Mouse (Mus musculus): ENCODE results near the gene Atxn10.

The Atxn10 gene

DNA sequence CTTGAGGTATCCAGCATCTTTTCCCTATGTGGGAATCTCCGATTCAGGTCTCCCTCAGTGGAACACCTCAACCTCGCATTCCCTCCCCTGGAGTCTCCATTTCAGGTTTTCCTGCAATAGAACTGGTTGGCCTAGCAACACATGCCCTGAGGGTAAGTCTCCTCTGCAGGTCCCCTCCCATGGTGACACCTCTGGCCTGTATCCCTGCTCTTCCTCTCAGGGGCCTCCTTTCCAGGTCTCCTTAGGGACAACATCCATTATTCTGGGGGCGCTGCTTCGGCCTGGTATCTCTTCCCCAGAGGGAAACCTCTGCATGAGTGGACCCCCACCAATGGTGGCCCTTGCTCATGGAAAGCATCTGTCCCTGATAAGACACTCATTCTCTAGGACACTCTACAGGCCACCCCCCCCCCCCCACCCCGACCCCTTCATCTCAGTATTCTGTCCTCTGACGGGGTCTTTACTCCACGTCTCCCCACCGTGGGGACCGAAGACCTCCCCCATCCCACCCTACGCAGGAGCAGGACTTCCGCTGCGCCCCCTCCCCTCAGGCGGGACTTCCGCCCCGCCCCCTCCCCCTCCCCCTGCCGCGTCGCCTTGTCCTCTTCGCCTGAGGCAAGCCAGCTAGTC is at the start of gene Atxn10:
TSS of gene Atxn10 (plus strand) at position 575 of the 630 bp plus-strand sequence.
- peak; percentile 38 for DNase-seq (ENCODE audit: low read depth, low spot score)

GRCm38 (mm10) chr15:85294632-85295031 is 41.4 kb upstream of the Atxn10 start:
- DNase-seq (ENCODE audit: low read depth, low spot score), result peak; percentile 9

DNA sequence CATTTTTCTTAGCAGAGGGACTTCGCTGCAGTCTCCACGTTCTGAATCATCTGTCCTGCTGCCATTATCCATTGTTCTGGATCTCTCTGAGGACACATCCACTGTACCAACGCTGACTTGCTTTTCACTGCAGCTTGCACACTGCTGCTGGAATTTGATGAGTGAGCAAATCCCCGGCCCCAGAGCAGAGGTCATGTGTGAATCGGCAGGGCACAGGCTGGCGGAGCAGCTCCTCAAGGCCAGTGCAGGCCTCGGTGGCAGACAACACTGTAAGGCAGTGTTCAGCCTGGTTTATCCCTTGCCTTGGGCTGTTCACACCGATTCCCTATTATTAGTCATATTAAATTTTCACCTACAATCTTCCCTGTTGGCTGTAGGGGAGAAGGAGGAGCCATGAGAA is 40.5 kb upstream of the Atxn10 start:
- no peak for DNase-seq (ENCODE audit: low read depth, low spot score)

- no peak for DNase-seq (ENCODE audit: low read depth, low spot score)
Observed at GRCm38 (mm10) chr15:85295977-85296376, 40.1 kb upstream of the Atxn10 start.

DNA sequence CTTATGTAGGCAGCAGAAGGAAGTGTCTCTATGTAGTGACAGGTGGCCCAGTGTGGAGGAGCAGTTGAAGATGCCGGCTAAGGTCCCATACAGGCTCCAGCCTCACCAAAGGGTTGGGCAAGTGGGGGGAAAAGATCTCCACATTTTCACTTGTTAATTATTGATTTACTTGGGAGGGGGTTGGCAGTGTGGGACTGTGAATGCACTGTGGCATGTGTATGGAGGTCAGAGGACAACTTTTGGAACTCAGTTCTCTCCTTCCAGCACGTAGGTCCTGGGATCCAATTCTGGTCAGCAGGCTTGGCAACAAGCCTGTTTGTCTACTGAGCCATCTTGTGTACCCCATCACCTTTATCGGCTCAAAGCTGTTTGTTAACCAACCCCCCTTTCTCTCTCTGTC is 39.5 kb upstream of the Atxn10 start:
- DNase-seq (ENCODE audit: low read depth, low spot score), result no peak

DNA sequence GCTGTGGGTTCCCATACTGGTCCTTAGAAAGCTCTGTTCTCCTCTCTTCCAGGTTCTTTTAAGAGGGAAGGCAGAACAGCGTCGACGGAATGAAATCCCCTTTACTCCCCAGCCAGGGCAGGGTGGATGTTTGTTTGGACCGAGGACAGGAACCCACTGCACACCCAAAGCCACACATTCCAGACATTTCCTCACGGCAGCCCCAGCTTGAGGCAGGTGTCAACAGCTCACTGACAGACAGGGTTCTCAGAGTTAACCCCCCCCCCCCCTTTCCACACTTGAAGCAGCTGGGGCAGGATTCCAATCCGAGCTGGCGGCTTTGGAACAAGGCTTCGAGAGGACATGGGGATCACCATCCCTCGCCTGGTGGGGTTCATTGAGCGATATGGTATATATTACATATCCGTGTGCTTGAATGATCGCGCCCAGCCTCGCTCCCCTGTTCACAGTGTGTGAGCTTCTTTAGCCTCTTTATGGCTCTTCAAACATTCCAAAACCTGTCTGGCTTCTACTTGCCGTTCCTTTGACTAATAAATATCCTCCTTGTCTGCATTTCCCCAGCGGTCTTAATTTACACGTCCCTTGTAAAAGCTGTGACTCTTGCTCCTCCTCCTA is 37.8 kb upstream of the Atxn10 start:
- no peak for DNase-seq (ENCODE audit: low read depth, low spot score)

DNA sequence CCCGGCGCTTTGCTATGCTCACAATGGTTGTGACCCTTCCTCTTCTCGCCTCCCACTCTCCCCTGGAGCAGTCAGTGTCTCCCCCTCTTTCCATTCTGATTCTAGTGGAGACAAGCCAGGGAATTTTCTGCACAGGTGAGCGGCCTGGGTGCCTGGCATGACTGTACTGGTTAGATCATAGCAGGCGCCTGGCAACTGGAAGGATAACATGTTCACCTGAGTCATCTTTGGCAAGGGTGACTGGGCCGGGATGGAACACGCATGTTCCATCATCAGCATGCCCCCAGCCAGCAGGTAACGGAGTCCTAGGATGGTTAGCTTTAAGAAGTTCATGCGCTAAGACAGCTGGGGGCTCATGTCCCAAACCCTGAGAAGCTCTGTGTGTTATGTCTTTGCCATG is 37.1 kb upstream of the Atxn10 start:
- DNase-seq (ENCODE audit: low read depth, low spot score), result no peak

- no peak for DNase-seq (ENCODE audit: low read depth, low spot score)
Observed at GRCm38 (mm10) chr15:85303241-85303640, 32.8 kb upstream of the Atxn10 start.

- no peak for DNase-seq (ENCODE audit: low read depth, low spot score)
Observed at GRCm38 (mm10) chr15:85303976-85304375, 32.1 kb upstream of the Atxn10 start.

GRCm38 (mm10) chr15:85307061-85307660 is 28.9 kb upstream of the Atxn10 start:
- DNase-seq (ENCODE audit: low read depth, low spot score), result no peak

DNA sequence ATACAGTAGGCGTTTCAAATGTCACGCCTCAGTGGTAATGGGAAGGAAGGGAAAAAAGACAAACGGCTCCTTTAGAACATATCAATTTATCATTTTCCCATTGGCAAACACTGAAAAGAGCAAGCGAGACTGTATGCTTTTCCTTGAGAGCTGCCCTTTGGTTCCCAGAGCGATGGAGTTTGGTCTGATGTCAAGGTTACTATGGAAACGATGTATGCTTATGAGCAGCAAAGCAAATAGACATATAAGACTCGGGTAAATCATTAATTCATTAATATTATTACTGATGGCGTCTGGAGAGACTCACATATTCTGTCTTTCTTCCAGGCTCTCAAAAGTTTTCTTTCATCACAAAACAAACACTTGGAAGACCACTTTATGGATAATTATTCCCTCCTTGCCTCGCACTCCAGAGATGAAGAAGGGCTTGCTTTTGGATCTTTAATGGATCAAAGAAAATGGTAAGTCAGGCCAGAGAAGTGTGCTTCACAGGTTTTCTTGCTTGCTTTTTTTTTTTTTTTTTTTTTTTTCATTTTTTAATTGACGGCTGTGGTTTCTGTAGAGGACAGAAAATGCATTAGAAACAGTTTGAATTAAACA is 24.9 kb upstream of the Atxn10 start:
- DNase-seq (ENCODE audit: low read depth, low spot score), result no peak

DNA sequence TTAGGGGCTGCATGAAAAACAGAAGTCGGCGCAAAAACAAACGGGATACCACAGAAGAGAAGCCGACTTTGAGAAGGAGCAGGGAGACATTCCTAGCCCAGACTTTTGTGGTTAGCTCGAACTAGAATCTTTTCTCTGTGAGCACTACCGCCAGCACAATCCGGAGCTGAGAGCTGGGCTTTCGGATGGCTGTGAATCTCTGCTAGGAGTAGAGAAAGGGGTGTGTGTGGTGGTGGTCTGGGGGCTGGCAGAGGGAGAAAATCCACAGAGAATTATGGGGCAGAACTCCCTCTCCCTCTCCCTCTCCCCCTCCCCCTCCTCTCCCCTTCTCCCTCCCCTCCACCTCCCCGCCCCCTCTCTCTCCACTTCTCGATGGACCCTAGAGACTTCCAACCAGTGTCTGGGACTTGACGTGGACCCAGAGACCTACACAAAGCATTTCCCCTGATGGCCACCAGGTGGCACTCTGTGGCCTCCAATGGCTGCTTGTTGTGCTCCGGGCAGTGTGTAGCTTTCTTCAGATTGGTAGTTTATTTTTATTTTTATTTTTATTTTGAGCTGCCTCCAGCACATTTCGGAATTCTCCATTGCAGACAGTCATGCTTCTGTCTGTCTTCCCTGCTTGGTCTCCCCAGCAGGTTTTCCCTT is 20.5 kb upstream of the Atxn10 start:
- DNase-seq (ENCODE audit: low read depth, low spot score), result peak; percentile 82

DNA sequence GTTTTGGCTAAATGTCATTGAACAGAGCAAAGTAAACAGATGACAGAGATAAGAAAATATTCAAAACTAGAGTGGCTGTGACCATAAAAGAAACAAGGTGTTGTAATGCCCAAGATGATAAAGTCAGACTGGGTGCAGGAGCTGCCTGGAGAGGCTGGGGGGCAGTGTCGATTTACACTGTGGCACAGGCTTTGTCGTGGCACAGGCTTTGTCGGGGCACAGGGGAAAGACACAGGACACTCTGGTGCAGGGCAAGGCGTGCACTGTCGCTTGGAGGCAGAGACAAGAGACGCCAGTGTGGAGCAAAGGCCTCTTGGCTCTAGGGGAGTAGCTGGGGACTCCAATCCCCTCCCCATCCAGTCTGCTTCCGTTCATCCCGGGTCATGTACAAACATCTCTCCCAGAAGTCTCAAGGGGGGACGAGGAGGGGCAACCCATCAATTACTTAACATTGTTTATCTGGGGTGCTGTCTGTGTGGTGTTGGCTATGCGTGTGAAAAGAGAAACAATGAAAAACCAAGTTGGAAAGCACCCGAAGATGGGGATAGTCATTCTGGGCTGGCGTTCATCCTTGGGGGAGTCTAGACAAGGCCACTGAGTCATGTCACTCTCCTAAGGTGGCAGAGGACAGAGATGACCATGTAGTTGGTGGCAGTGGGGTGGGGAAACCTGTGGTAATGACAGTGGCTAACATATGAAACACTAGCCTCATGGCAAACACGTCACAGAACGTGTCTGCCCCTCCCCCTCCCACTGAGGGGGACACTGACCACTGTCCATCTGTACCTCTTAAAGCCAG is 19.5 kb upstream of the Atxn10 start:
- DNase-seq (ENCODE audit: low read depth, low spot score), result no peak

GRCm38 (mm10) chr15:85319924-85320668 is 15.9 kb upstream of the Atxn10 start:
- DNase-seq (ENCODE audit: low read depth, low spot score), result peak; percentile 28

- no peak for DNase-seq (ENCODE audit: low read depth, low spot score)
Observed at GRCm38 (mm10) chr15:85323214-85323613, 12.8 kb upstream of the Atxn10 start.

GRCm38 (mm10) chr15:85324426-85324825 is 11.6 kb upstream of the Atxn10 start:
- no peak for DNase-seq (ENCODE audit: low read depth, low spot score)

GRCm38 (mm10) chr15:85327808-85328207 is 8.2 kb upstream of the Atxn10 start:
- no peak for DNase-seq (ENCODE audit: low read depth, low spot score)

DNA sequence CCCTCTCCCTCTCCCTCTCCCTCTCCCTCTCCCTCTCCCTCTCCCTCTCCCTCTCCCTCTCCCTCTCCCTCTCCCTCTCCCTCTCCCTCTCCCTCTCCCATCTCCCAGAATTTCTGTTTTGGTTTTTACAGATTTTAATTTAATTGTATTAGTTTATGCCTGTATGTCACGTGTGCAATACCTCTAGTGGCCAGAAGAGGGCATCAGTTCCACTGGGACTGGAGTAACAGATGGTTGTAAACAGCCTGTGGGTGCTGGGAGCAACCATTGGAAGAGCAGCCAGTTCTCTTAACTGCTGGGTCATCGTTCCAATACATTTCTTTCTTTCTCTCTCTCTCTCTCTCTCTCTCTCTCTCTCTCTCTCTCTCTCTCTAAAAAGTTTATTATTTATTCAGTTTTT is 7.6 kb upstream of the Atxn10 start:
- peak; percentile 25 for DNase-seq (ENCODE audit: low read depth, low spot score)

- no peak for DNase-seq (ENCODE audit: low read depth, low spot score)
Observed at GRCm38 (mm10) chr15:85329096-85329495, 6.9 kb upstream of the Atxn10 start.

GRCm38 (mm10) chr15:85330024-85330423 is 6.0 kb upstream of the Atxn10 start:
- DNase-seq (ENCODE audit: low read depth, low spot score), result no peak

DNA sequence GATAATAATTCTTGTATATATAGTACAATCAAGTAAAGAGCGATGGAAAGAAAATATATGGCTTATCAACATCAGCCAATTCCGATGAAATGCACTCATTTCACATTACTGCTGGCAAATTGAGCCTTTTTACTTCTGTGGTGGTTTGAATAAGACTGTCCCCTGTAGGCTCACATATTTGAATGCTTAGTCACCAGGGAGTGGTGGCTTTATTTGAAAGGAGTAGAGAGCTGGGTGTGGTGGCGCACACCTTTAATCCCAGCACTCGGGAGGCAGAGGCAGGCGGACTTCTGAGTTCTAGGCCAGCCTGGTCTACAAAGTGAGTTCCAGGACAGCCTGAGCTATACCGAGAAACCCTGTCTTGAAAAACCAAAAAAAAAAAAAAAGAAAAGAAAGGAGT is 2.5 kb upstream of the Atxn10 start:
- peak; percentile 43 for DNase-seq (ENCODE audit: low read depth, low spot score)
